Comparison of ENCODE assay signal across 13 mouse cellular contexts in the genomic region with DNA sequence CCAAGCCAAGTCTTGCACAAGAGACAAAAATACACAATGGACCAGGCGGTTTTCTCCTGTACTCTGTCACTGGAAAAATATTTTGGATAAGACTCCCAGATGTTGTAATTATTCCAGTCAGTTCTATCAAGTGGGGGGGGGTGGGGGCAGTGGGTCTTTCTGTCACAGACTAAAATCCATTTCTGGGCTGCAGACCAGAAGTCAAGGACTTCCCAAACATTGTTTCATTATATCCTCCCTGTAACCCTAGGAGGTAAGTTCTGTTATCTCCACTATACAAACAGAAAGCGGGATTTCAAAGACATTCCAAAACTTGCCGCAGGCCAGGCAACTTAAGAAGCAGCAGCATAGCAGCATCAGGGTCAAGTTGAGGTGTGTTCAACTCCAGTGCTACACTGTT. TPM values are rescaled to one million over a fixed set of nuclear protein-coding genes. Genes with fewer than 3 reads are reported as not detected.
DNase-seq lines count a peak whose midpoint lies in the region; ATAC-seq and TF ChIP-seq lines count a peak whose summit lies in the region.
"Had no signal": no experiment of that assay in that cellular context is flagged by ENCODE, and none has a peak within 500 bp of the region (broad histone marks: within the 10 kb centered on the region; RNA-seq: fewer than 3 reads in every experiment).

No protein-coding gene starts in this region.

- H3K9me3 ChIP-seq in stomach, embryonic 14.5 days (ENCODE audit: control insufficient read depth, low read depth, low read length), result no peaks in the 10 kb centered on the region
- H3K9me3 ChIP-seq in stomach, postnatal 0 days (ENCODE audit: control insufficient read depth, low read length), result no peaks in the 10 kb centered on the region
- H3K9me3 ChIP-seq in lung, embryonic 16.5 days (ENCODE audit: control insufficient read depth, low read length), result no peaks in the 10 kb centered on the region
- H3K9me3 ChIP-seq in midbrain, embryonic 15.5 days, result no peaks in the 10 kb centered on the region

- TF ChIP-seq EP300 in stomach, postnatal 0 days (optimal IDR thresholded peaks at IDR 0.05), result no peak

- no peak overlapping the region for H3K4me3 ChIP-seq in stomach, embryonic 14.5 days (ENCODE audit: low read depth, low read length)
- no peak overlapping the region for H3K4me3 ChIP-seq in stomach, postnatal 0 days (ENCODE audit: low read depth, low read length)
- no peak overlapping the region for H3K4me3 ChIP-seq in lung, embryonic 16.5 days (ENCODE audit: low read length)
- H3K4me3 ChIP-seq in midbrain, embryonic 15.5 days, result no peak overlapping the region
- H3K4me3 ChIP-seq: erythroblast, embryonic 14.5 days; left cerebral cortex, adult 2 months had no signal

- WGBS in stomach, embryonic 14.5 days, result 13% methylated on average over 3 of the region's 3 CpGs
- 10% methylated on average over 3 of the region's 3 CpGs for WGBS in stomach, postnatal 0 days
- 5% methylated on average over 3 of the region's 3 CpGs for WGBS in lung, embryonic 16.5 days
- 76% methylated on average over 3 of the region's 3 CpGs for WGBS in midbrain, embryonic 15.5 days

- H3K27ac ChIP-seq in stomach, embryonic 14.5 days (ENCODE audit: low read length), result no peak overlapping the region
- H3K27ac ChIP-seq in stomach, postnatal 0 days (replicated peaks), result no peak overlapping the region
- H3K27ac ChIP-seq in lung, embryonic 16.5 days (ENCODE audit: low read length), result peak overlapping the region; percentile 56
- H3K27ac ChIP-seq in midbrain, embryonic 15.5 days, result no peak overlapping the region
- H3K27ac ChIP-seq: left cerebral cortex, adult 2 months had no signal

- ATAC-seq in stomach, embryonic 14.5 days (ENCODE audit: insufficient number of reproducible peaks, insufficient read depth, low FRiP score, low read depth), result 0 out of 2 replicates have a peak, but pooled peaks have one; percentile 30
- ATAC-seq in stomach, postnatal 0 days (ENCODE audit: low FRiP score, low TSS enrichment), result no peak
- ATAC-seq in lung, embryonic 16.5 days (ENCODE audit: low read depth), result peak; percentile 84
- ATAC-seq in midbrain, embryonic 15.5 days (replicated peaks), result no peak

- H3K4me2 ChIP-seq in stomach, embryonic 14.5 days (replicated peaks; ENCODE audit: low read depth, low read length), result no peak overlapping the region
- H3K4me2 ChIP-seq in stomach, postnatal 0 days (replicated peaks; ENCODE audit: low read depth), result no peak overlapping the region
- no peak overlapping the region for H3K4me2 ChIP-seq in lung, embryonic 16.5 days (ENCODE audit: low read depth, low read length)
- no peak overlapping the region for H3K4me2 ChIP-seq in midbrain, embryonic 15.5 days

- H3K9ac ChIP-seq in stomach, embryonic 14.5 days (replicated peaks; ENCODE audit: low read depth, low read length), result no peak overlapping the region
- H3K9ac ChIP-seq in stomach, postnatal 0 days (ENCODE audit: low read length), result no peak overlapping the region
- no peak overlapping the region for H3K9ac ChIP-seq in lung, embryonic 16.5 days (ENCODE audit: low read length)
- H3K9ac ChIP-seq in midbrain, embryonic 15.5 days, result no peak overlapping the region

- peak; percentile 48 for DNase-seq in embryo, embryonic 10 days (ENCODE audit: low spot score)
- no peak for DNase-seq in embryo, embryonic 9.5 days (ENCODE audit: extremely low spot score)
- no peak for DNase-seq in stomach, postnatal 0 days (ENCODE audit: low spot score)
- DNase-seq in yolk sac, embryonic 10.5 days (ENCODE audit: low spot score), result peak; percentile 63
- no peak for DNase-seq in retina, postnatal 1 day
- DNase-seq: adrenal gland, postnatal 14 days; cerebellum, postnatal 10 days; right cerebral cortex, postnatal 4 days had no signal

- H3K27me3 ChIP-seq in stomach, embryonic 14.5 days (ENCODE audit: control insufficient read depth, insufficient read depth, low read length), result no peaks in the 10 kb centered on the region
- no peaks in the 10 kb centered on the region for H3K27me3 ChIP-seq in stomach, postnatal 0 days (ENCODE audit: control insufficient read depth, insufficient read depth, low read length)
- H3K27me3 ChIP-seq in lung, embryonic 16.5 days (ENCODE audit: control insufficient read depth, insufficient read depth, low read depth, low read length), result no peaks in the 10 kb centered on the region
- H3K27me3 ChIP-seq in midbrain, embryonic 15.5 days (replicated peaks), result no peaks in the 10 kb centered on the region

- no peak for TF ChIP-seq CTCF in stomach, postnatal 0 days (IDR thresholded peaks at IDR 0.05; ENCODE audit: low read depth)

- no peaks in the 10 kb centered on the region for H3K36me3 ChIP-seq in stomach, embryonic 14.5 days (ENCODE audit: control insufficient read depth, insufficient read depth, low read length)
- H3K36me3 ChIP-seq in stomach, postnatal 0 days (ENCODE audit: control insufficient read depth, insufficient read depth, low read length), result no peaks in the 10 kb centered on the region
- no peaks in the 10 kb centered on the region for H3K36me3 ChIP-seq in lung, embryonic 16.5 days (ENCODE audit: control insufficient read depth, insufficient read depth, low read length)
- no peaks in the 10 kb centered on the region for H3K36me3 ChIP-seq in midbrain, embryonic 15.5 days (replicated peaks)

- peaks cover 26% of the 10 kb centered on the region; the same call in 1 of the 2 replicates for H3K4me1 ChIP-seq in stomach, embryonic 14.5 days (ENCODE audit: control insufficient read depth, insufficient read depth, low read length)
- H3K4me1 ChIP-seq in stomach, postnatal 0 days (replicated peaks; ENCODE audit: control insufficient read depth, insufficient read depth), result 0 out of 2 replicates have a peak, but pooled peaks cover 3% of the 10 kb centered on the region
- peaks cover 42% of the 10 kb centered on the region for H3K4me1 ChIP-seq in lung, embryonic 16.5 days (replicated peaks; ENCODE audit: control insufficient read depth, insufficient read depth, low read length)
- H3K4me1 ChIP-seq in midbrain, embryonic 15.5 days, result no peaks in the 10 kb centered on the region

RNA-seq across cellular contexts. Expression of a gene that starts 25.8 kb away (rescaled TPM):
- polyA plus RNA-seq in stomach, embryonic 14.5 days (2014; fragmentation: Nextera tagmentation; extraction: Ambion mirVana), result 29.7 and 31.2 TPM in 2 replicates
- 9.7 and 13.2 TPM in 2 replicates for polyA plus RNA-seq in stomach, postnatal 0 days (2015; fragmentation: Nextera tagmentation; extraction: Ambion mirVana)
- 57.8 and 59.4 TPM in 2 replicates for polyA plus RNA-seq in lung, embryonic 16.5 days (2015; fragmentation: Nextera tagmentation; extraction: Ambion mirVana)
- polyA plus RNA-seq in midbrain, embryonic 15.5 days (2015; fragmentation: Nextera tagmentation; extraction: Ambion mirVana), result 7.8 and 9.1 TPM in 2 replicates

Comparison
In these comparisons a context has a peak if more than half of its experiments do, and no peak if none do; other contexts are left out.
1. DNase-seq: peak in embryo, embryonic 10 days (single experiment) and yolk sac, embryonic 10.5 days (single experiment); none in embryo, embryonic 9.5 days (single experiment), stomach, postnatal 0 days (single experiment) and retina, postnatal 1 day (single experiment).
2. ATAC-seq: peak in stomach, embryonic 14.5 days (single experiment) and lung, embryonic 16.5 days (single experiment); none in stomach, postnatal 0 days (single experiment) and midbrain, embryonic 15.5 days (single experiment).